Mouse (Mus musculus): ENCODE data around the gene Myo1g. TPM values are rescaled to one million over a fixed set of nuclear protein-coding genes. Genes with fewer than 3 reads are reported as not detected.

Myo1g gene
- polyA plus RNA-seq, 1 experiment from 2014 or later = 0.60 TPM

- Histone ChIP-seq H3K4me3 (ENCODE audit: low read length) (no peak overlapping the region), H3K4me2 (replicated peaks; ENCODE audit: low read depth, low read length) (no peak overlapping the region), H3K9me3 (ENCODE audit: control insufficient read depth, low read length) (no peaks in the 10 kb centered on the region), H3K4me1 (ENCODE audit: control insufficient read depth, insufficient read depth, low read length) (no peaks in the 10 kb centered on the region), H3K36me3 (ENCODE audit: control insufficient read depth, insufficient read depth, low read length) (peaks cover 24% of the 10 kb centered on the region), H3K9ac (ENCODE audit: low read depth, low read length) (no peak overlapping the region), H3K27me3 (ENCODE audit: control insufficient read depth, insufficient read depth, low read length) (no peaks in the 10 kb centered on the region), H3K27ac (ENCODE audit: low read depth, low read length) (no peak overlapping the region)
- WGBS = 90% methylated on average over 6 of the region's 6 CpGs
- ATAC-seq (ENCODE audit: low FRiP score, low TSS enrichment) = no peak
Measured at GRCm38 (mm10) chr11:6463159-6463837, 57.5 kb downstream of the Myo1g start.

Small RNA genes lying within 50 kb of the gene (microRNA-seq; reads per million reads assigned to microRNA genes)
- not detected for gene Gm22123

Other genes with a start within 250 kb of the Myo1g start
- 119 and 132 TPM in 2 replicates for gene Tmed4, start 246.1 kb downstream of the Myo1g start, polyA plus RNA-seq (2014; fragmentation: Nextera tagmentation; extraction: Ambion mirVana)
- 46.8 and 108 TPM in 2 replicates for gene Ogdh, start 229.3 kb downstream of the Myo1g start, polyA plus RNA-seq (2014; fragmentation: Nextera tagmentation; extraction: Ambion mirVana)
- 11.0 and 14.6 TPM in 2 replicates for gene Zmiz2, start 131.9 kb downstream of the Myo1g start, polyA plus RNA-seq (2014; fragmentation: Nextera tagmentation; extraction: Ambion mirVana)
- 6,047 and 7,558 TPM in 2 replicates for gene Ppia, start 105.5 kb downstream of the Myo1g start, polyA plus RNA-seq (2014; fragmentation: Nextera tagmentation; extraction: Ambion mirVana)
- gene H2afv, start 76.5 kb downstream of the Myo1g start, polyA plus RNA-seq (2014; fragmentation: Nextera tagmentation; extraction: Ambion mirVana) = 654 and 761 TPM in 2 replicates
- 28.1 and 29.5 TPM in 2 replicates for gene Purb, start 45.0 kb downstream of the Myo1g start, polyA plus RNA-seq (2014; fragmentation: Nextera tagmentation; extraction: Ambion mirVana)
- gene Ccm2, start 25.9 kb upstream of the Myo1g start, polyA plus RNA-seq (2014; fragmentation: Nextera tagmentation; extraction: Ambion mirVana) = 86.4 and 94.4 TPM in 2 replicates
- gene Nacad, start 85.1 kb upstream of the Myo1g start, polyA plus RNA-seq (2014; fragmentation: Nextera tagmentation; extraction: Ambion mirVana) = 0.77 and 0.86 TPM in 2 replicates
- gene Tbrg4, start 105.1 kb upstream of the Myo1g start, polyA plus RNA-seq (2014; fragmentation: Nextera tagmentation; extraction: Ambion mirVana) = 30.6 and 48.9 TPM in 2 replicates
- gene Wap, start 117.7 kb upstream of the Myo1g start, polyA plus RNA-seq (2014; fragmentation: Nextera tagmentation; extraction: Ambion mirVana) = not detected in 2 replicates
- gene Ramp3, start 137.6 kb upstream of the Myo1g start, polyA plus RNA-seq (2014; fragmentation: Nextera tagmentation; extraction: Ambion mirVana) = 10.4 and 10.6 TPM in 2 replicates

All from kidney, embryonic 14.5 days (tissue).